Mouse (Mus musculus): ENCODE measurements around the gene Tef. TPM values are rescaled to one million over a fixed set of nuclear protein-coding genes. Genes with fewer than 3 reads are reported as not detected.

Tef gene
- total RNA-seq, 2 experiments from 2014 or later: 226 to 245 TPM

- DNase-seq (ENCODE audit: low spot score in 2 of 2): no peak
These were observed 44.5 kb downstream of the Tef start for GRCm38 (mm10) chr15:81846755-81847154.

- no peak for DNase-seq (ENCODE audit: low spot score in 2 of 2)
These were observed 44.9 kb downstream of the Tef start for GRCm38 (mm10) chr15:81847161-81847560.

GRCm38 (mm10) chr15:81847861-81848260, 45.6 kb downstream of the Tef start:
- DNase-seq (ENCODE audit: low spot score in 2 of 2): no peak

GRCm38 (mm10) chr15:81848301-81848700, 46.1 kb downstream of the Tef start:
- peak; percentile 39 to 54 for DNase-seq (ENCODE audit: low spot score in 2 of 2)

DNA sequence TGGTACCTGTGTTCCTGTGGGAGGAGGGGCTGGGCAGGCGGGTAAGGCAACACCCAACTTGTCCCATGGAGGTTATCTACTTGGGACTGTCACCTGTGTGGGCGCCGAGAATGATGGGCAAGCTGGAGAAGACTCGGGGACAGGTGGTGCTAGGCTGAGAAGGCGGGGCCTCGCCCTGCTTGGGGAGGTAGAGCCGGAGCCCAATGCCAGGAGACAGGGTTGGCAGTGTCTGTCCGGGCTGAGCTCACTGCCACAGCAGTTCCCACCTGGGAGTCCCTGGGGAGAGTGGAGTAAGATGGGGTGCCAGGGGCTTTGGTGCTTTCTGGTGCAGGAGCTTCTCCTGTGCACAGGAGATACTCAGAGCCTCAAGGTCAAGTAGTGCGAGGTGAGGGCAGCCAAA, 46.9 kb downstream of the Tef start:
- no peak for DNase-seq (ENCODE audit: low spot score in 2 of 2)

DNA sequence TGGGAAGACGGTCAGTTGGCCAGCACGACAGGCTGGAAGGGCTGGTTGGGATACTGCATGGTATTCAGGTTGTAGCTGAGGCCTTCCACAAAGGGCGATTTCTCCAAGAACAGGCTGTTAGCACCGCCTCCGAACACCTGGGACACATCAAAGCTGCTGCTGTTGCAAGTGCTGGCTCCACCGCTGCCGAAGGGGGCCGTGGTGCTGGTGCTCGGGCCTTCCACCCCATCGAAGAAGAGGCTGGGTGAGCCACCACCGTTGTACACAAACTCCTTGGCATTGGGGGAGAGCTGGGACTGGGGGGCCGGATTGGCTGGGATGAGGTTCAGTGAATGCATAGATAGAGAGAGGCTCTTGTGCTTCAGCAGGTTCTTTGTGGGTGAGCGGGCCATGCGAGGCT, 48.5 kb downstream of the Tef start:
- peak in 1 of 2 experiments; percentile 35 for DNase-seq (ENCODE audit: low spot score in 2 of 2)

DNA sequence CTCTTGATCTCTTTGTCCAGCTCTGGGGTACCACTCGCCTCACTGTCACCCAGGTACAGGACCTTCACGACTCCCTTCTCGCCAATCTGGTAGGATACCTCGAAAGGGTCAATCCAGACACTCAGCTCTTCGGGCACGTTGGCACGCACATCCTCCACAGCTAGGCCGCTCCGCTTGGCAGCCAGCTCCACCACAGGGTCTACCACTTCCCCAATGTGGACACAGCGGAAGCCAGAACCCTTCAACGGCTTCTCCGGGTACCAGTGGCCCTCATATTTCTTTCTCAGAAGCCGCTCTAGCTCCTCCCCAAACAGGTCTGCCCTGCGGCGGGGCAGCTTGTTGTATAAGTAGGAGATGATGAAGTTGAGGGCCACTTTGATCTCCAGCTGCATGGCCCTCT, 49.2 kb downstream of the Tef start:
- no peak for DNase-seq (ENCODE audit: low spot score in 2 of 2)

DNA sequence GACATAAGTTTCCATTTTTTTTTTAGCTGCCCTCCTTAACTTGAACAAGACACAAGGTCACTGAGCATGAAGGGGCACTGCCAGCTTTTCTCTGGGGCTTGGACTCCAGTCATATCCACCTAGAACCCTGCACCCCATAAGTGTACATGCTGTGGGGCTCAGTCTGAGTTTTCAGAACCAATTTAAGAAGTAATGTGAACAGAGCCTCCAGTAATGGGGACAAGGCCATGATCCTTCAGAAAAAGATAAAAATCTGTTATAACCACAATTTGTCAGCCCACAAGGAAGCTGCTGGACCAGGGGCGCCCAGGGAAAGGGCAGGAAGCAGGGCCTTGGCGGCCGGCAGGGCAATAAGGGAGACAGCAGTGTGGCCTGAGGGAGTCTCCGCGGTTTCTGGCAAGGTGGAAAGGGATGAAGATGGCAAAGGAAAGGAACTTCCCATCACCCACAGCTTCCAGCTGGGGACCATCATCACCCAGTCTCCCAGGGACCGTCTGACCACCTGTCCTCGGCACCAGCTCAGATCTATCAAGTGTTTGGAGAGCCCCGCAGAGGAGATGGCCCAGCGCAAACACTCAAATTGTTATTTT, 50.3 kb downstream of the Tef start:
- no peak for DNase-seq (ENCODE audit: low spot score in 2 of 2)

- no peak for DNase-seq (ENCODE audit: low spot score in 2 of 2)
These were observed 50.9 kb downstream of the Tef start for GRCm38 (mm10) chr15:81853081-81853480.

GRCm38 (mm10) chr15:81856030-81856790, 54.0 kb downstream of the Tef start:
- DNase-seq (ENCODE audit: low spot score in 2 of 2): peak; percentile 80 to 88

- no peak for DNase-seq (ENCODE audit: low spot score in 2 of 2)
These were observed 54.9 kb downstream of the Tef start for GRCm38 (mm10) chr15:81856938-81857723.

DNA sequence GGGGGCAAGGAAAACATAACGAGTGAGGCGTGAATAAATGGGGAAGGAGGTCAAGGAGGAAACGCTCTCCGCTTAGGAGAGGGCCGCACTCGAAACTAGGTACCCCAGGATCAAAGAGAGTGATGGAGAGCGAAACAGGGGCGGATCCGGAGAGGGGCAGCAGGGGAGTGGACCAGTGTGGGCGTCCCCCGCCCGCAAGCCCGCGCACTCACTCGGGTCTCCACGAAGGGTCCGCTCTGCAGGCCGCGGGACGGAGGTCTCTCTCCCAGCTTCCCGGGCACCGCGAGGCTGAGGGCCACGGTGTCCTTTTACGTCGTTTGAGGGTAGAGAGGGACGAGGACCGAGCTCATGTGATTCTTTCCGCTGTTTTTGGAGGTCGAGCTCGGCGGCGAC, 55.5 kb downstream of the Tef start:
- DNase-seq (ENCODE audit: low spot score in 2 of 2): no peak

- peak; percentile 93 to 94 for DNase-seq (ENCODE audit: low spot score in 2 of 2)
These were observed 55.9 kb downstream of the Tef start for GRCm38 (mm10) chr15:81858138-81858516.

DNA sequence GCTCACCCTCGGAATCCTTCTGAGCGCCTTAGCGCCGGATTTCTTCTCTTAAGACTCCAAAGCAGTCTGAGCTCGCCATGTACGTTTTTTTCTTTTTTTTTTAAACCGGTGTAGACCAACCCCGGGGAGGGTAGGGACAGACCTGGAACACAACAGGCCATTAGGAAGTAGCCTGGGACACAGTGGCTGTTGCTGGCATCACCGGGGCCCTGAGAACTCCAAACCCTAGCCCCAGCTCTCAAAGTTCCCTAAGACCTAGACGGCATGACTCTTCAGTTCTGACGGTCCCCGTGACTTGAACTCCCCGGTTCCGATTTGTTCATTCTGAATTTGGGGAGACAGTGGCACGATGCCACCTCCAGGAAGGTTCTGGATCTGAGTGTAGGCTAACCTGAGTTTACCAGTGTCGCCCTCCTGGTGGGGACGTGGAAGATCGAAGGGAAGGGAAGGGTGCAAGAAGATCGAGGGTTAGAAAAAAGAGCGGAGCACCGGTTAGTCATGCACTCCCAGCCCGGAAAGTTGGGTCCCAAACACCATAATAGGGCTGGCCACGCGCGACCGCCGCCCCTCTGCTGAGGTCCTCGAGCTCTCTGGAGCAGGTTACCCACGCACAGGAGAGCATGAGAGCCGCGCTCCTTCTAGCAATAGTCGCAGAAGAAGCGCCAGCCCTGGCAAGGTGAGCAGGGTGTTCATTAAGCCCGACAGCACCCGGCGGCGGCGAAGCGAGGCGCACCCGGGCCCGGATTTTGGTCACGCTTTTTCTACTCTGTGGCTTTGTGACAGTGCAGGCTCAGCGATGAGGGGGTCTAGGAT, 56.5 kb downstream of the Tef start, which contains the start of gene Tob2:
TSS of gene Tob2 (minus strand) at position 280 of the 813 bp plus-strand sequence.
- peak; percentile 56 to 71 for DNase-seq (ENCODE audit: low spot score in 2 of 2)

DNA sequence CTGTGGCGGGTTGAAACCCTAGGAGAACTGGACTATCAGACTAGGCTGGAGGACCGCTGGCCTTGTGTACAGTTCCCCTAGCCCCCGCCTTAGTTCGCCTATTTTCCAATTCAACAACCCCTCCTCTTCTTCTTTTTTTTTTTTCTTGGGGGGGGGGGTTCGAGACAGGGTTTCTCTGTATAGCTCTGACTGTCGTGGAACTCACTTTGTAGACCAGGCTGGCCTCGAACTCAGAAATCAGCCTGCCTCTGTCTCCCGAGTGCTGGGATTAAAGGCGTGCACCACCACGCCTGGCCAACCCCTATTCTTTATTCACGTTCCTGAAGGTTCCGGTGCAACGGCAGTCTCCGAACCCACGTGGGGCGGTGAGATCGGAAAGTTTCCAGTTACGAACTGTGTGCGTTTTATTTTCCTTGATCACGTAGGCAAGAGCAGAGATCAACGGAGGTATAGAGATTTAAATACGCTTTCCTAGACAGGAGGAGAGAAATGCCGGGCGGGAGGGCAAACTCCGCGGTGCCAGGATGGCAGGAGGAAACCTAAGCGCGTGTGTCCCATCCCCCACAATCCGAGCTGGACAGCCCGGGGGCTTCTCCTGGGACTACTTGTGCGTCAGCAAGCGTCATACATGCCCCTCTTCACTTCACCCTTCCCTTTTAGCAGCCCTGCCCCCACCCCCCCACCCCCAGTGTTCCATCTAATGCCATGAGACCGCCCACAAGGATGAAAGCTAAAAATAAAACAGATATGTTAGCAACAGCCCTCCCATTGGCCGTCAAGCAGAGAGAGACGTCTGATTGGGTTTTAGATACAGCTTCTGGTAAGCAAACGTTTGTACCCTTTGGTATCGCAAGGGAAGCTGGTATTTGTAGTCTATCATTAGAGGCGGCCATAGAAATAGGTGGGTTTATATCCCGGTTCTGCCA, 57.4 kb downstream of the Tef start:
- DNase-seq (ENCODE audit: low spot score in 2 of 2): peak; percentile 75 to 87

DNA sequence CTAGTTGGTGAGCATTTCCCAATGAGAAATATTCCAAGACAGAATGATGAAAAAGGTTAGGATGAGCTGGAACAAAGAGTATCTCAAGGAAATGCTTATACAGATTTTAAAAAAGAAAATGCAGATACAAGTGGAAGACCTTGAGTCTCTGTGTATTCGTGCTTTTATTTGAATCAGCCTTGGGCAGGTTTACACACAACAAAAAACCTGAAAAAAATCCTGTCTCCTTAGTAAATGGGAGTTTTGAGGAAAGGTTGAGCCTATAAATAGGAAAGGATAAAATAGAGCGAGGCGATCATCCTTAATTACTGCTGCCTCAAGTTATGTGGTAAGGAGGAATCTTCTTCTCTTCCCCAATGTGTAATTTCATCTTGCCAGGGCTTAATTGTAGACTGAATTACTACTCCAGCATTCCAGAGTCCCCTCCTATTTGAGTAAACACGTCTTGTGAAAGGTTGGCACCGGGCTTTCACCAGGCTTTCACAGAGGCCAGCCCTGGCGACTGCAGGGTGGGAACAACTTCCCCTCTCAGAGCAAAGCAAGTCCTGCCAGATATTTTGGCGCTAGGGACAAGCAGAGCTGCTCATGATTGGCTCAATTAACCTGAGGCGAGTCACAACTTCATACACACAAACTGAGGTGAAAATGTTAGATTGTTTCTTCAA, 58.4 kb downstream of the Tef start:
- DNase-seq (ENCODE audit: low spot score in 2 of 2): no peak

DNA sequence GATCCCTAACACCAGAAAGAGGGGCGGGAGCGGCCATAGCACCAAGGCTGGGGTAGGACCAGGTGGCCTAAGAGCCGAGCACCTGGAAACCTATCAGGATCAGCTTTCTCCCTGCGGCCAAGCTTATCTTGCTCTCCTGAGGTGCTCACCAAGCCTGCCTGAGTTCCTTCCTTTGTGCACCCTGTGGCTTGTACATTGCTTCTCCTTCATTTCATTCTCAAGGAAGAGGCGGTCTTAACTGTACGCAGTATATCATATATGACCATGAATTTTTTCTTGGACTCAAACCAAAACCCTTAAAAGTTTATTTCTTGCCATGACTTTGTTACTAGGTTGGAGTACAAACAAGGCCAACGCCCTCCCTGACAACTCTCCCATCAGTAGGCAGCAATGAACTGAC, 62.0 kb downstream of the Tef start:
- DNase-seq (ENCODE audit: low spot score in 2 of 2): no peak

GRCm38 (mm10) chr15:81869985-81870384, 67.8 kb downstream of the Tef start:
- no peak for DNase-seq (ENCODE audit: low spot score in 2 of 2)

DNA sequence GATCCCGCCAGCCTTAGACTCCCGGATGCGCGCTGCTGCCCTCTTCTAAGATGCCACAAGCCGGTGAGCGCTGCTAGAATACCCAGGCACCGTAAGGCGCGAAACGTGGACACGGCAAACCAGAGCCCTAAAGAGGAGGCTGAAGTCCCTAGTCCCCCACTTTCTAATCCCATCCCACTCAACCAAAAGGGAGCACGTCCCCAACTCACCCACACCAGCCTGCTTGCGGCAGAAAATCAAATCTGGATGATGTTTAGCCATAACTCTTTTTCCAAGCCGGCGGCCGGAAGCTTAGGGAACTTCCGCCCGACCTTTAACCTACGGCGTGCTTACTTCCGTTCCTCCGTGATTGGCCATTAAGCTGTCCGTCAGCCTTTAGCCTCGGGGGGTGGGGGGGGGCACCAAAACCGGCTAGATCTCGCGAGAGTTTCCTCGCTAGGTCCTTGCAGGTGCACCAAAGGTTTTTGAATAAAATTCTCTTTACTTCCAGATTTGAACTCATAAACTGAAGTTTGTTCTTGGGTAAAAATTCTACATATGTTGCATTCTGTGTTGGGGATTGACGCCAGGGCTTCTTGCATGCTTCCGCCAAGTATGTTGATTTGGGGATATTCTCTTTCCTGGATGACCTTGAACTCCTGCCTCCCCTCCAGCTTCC, 69.5 kb downstream of the Tef start, which contains the start of gene Phf5a:
TSS of gene Phf5a (minus strand) at position 308 of the 658 bp plus-strand sequence.
- DNase-seq (ENCODE audit: low spot score in 2 of 2): peak; percentile 81 to 87

Measured in left cerebral cortex, adult 18-20 months (tissue).